Mouse (Mus musculus) heart, adult 8-10 months (tissue): ENCODE data around the gene Ddx58. TPM values are rescaled to one million over a fixed set of nuclear protein-coding genes. Genes with fewer than 3 reads are reported as not detected.

Source experiments
- DNase-seq: peaks from one replicate; pipeline ENCODE4 v3.0.0; 2022; ENCODE audit warnings: low spot score
- total RNA-seq, 4 experiments: library from RNA; stranded (reverse); gene quantifications; 2 replicates each; pipeline ENCODE4 v1.2.4; 2022

The Ddx58 gene
- 1 to 10 TPM; 6.3 to 9.0 (median 7.0) TPM for total RNA-seq

DNA sequence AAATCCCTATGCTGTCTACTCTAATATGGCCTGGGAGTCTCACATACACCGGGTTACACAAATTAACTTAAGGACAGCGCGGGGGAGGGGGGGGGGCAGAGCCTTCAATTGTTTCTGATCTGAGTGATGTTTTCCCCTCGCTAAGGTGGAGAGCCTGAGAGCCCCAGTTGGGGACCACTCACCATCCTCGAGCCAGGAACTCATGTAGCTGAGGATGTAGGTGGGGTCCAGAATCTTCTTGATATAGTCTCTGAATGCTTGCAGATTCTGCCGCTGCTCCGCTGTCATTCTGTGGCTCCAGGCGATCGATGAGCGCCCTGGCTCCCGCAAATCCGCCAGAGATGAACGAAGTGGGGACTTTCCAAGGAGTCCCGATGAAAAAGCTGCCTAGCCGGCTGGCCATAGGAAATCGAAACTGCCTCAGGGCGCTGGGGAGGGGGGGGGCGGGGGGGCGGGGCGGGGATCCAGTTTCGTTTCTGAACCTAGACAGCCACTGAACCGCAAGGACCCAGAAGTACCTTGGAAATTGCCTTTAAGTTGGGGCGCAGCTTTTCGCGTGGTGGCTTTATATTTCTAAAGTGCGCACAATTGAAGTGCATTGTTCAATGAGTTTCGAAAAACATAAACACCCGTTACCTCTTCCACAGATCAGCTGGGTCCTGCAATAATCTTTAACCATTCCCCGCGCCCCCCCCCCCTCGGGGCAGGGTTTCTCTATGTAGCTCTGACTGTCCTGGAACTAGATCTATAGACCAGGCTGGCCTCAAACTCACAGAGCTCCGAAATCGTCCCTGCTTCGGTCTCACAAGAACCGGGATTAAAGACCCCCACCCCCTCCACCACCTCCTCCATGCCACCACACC, at the start of gene Ddx58:
TSS of gene Ddx58 (minus strand) at position 420 of the 863 bp plus-strand sequence.
- DNase-seq = peak; percentile 40

DNA sequence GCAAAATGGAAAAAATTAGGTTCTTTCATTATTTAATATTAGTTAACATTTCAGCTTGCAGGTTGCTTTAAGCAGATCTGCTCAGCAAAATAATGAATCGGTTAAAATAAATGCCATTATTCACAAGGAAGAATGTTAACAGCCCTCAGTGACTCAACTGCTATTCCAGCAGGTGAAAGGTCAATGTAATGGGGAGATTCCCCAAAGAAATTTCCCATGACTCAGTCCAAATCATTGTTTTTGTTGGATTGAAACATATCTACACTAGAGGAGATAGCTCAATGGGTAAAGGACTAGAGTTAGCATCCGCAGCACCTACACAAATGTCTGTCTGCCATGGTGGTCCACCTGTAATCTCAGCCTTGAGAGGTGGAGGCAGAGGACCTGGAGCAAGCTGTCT, 49.4 kb upstream of the Ddx58 start:
- DNase-seq = no peak

DNA sequence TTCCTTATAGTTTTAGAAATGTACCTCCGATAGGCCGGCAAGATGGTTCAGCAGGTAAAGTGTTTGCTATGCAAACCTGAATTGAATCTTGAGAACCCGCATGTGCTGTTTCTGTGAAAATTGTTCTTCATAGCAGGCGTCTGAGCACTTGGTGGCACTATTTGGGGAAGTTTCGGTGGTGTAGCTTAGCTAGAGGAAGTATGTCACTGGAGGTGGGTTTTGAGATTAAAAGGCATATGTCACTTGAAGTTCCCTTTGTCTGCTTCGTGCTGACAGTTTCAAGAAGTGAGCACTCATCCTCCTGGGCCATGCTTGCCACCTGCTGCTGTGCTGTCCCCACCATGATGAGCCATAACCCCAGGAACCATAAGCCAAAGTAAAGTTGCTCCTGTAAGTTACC, 47.8 kb upstream of the Ddx58 start:
- no peak for DNase-seq

DNA sequence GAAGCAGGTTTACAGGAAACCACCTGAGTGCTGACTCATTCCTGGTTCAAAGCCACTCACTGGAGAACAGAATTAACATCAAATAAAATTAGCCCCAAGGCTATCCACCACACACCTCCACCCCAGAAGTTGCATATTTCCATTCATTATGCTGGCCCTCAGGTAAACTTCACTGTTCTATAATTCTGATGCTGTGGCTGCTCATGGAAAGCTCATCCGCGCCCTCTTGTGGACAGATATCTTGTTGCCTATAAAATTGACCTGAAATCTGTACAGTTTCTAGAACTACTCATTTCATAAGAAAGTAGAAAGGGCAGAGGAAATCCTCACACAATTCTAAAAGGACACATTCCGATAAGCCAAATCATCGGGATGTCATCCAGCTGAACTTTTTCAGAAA, 46.0 kb upstream of the Ddx58 start:
- peak; percentile 64 for DNase-seq

DNA sequence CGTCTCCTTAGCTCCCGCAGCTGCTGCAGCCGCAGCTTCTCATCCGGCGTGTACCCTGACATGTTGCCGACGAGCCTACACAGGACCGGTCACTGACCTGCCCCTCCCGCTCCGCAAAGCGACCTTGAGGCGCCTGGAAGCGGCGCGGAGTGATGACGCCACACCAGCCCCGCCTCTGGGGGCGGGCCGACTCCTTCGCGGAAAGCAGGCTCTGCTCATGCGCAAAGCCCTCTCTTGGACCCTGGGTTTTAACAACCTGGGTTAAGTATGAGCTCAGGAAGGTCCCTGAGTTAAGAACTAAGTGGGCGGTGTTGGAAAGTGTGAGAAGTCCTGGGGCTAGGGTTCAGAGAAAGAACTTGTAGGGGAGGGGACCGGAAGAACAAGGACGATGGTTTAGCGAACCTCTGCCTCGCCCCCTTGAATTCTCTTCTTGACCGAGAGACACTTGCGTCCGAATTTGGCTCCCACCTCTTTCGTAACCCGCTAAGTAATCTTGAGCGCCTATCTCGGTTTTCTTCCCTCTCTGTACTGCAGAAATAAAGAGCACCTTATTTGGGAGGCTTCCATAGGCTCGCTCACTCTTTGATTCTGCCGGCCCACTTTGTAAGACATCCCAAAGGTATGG, 39.8 kb upstream of the Ddx58 start, which contains the start of gene Ndufb6:
TSS of gene Ndufb6 (minus strand) at position 146 of the 625 bp plus-strand sequence.
- peak; percentile 92 for DNase-seq

DNA sequence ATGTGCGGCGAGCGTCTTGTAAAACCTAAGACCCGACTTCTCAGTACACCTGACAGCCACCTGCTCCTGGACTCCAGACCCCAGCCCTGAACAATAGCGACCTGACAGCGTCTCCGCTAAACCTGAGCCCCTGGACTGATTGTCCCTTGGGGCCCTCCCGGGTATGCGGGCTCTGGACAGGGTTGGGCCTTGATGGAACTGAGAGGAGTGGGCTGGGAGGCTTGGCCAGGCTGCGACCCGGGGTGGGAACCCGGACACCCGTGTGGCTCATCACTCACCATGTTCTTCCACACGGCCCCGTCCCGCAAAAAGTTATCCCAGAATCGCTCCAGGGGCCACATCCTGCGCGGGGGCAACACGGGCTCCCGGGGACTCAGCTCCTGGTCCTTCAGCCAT, 39.2 kb upstream of the Ddx58 start:
- no peak for DNase-seq

DNA sequence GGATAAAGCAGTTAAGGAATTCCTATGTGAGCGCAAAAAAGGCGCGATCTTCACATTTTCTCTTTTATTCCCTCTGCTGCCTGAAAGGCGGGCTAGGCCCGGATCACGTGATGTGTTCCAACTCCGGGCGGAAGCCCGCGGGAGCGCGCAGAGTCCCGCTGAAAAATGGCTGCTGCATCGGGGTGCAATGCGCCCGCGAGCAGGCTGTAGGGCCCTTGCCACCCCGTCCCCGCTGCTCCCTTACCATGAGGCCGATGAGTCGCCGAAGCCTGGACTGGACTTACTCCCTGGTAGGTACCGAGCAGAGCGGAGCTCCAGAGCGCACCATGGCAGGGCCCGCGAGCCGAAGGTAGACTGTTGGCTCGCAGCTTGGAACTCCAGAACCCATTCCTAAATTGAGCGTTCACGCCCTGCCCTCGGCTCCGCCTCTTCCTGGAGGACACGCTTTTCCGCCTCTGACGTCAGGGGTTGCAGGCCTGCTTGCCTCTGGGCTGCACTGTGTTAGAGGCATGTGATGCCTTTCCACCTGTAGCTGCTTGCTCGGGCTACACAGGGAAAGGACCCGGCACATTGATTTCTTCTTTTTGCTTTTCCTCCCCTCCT, 29.9 kb upstream of the Ddx58 start, which contains the start of the genes Smim27 and Topors:
TSS of gene Smim27 (plus strand) at position 150 of the 603 bp plus-strand sequence.
TSS of gene Topors (minus strand) at position 421 of the 603 bp plus-strand sequence.
- peak; percentile 98 for DNase-seq

DNA sequence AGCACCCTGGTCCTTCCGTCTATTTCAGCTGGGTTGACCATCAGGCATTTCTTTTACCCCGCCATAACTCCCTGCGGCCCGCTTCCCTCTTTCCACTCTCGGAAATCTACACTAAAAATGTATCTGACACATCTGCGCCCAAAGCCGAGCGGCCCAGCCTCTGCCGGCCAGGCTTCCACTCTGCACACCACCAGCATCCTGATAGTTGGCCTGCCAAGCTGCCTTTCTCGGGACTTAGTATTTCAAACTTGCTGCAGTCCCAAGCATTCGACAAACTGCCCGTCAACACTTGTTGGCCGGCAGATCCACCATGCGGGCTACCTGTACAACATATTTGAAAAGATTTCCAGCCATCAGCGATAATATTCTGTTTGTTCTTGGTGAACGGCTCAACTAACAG, 29.2 kb upstream of the Ddx58 start:
- no peak for DNase-seq

DNA sequence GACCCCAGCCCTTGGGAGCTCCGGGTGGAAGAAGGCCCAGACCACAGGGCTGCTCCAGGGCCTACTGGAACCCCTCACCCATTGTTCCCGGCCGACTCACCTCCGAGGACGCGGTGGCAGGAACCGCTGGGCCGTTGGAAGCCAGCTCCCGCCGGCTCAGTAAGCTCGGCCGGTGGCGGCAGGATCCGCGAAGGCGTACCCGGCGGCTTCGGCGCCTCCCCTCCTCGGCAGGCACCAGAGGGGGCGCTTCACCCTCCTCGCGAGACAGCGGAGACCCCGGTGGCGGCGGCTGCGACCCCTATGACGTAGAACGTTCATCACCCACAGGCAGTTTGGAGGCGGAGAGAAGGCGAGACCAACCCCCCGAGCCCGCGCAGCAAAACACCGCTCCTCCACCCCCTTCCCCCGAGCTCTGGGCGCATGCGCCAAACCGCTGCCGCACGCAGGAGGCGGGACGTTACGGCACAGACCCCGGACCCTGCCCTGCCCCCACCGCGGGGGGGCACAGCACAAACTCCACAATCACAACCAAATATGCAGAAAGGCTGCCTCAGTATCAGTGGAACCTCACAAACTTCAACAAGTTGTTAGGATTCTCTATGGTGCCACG, 28.7 kb upstream of the Ddx58 start:
- peak; percentile 90 for DNase-seq

DNA sequence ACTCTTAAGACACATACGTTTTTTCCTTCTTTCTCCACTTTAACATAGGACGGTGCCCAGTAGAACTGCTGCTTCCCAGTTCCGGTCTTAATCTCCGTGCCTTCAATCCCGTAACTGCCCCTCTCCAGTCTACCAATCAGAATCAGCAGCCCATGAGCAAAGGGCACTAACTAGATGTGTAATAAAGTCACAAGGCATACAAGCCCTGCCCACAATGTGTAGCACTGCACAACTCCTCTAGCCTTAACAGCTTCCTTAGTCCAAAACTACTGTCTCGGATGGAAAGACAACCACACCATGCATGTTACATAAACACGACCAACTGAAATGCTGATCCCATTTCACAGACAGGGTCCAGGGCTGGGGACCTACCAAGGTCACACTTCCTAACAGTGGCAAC, 28.1 kb upstream of the Ddx58 start:
- no peak for DNase-seq

DNA sequence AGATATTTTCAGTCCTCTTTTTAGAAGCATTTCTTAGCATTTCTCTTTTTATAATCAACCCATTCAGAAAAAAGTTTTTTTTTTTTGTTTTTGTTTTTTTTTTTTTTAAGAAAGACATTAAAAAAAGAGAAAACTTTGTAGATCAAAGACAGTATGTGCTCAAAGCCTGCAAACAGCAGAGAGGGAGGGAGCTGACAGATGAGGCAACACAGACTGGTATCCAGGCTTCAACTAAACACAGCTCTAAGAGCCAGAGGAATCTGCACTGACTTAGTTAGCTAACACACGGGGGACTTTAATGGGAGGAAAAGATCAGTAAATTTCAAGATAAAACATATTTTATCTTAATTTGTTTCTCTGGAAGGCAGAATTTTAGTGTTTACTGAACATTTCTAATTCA, 24.7 kb upstream of the Ddx58 start:
- DNase-seq = no peak

DNA sequence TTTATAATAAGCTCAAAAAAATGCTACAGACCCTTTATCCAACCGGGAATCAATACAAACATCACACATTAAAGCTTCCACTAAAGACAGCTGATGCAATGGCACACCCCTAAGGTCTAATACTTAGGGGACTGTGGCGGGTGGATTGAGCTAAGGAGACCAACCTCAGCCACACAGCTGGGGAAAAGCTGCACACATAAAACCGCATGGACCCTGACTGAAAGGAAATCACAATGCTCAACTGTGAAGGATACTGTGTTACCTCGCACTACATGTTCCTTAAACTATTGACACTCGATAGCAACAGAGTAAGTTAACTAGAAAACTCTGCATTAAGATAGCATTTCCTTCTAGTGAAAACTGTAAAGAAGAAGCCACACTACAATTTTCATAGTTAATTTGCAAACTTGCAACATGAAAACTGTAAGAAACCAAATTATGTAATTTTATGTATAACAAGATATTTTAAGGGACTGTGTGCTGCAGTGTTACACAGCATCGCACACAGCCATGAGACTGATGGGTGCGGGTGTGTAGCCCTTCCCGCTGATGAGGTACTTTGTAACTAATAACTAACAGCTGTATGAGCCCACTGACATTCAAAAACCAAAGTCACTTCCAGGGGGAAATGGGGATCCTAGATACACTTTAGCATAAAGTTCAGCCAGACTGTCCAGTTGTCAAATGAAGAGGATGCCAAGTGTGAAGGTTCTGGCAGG, 14.9 kb upstream of the Ddx58 start:
- no peak for DNase-seq

DNA sequence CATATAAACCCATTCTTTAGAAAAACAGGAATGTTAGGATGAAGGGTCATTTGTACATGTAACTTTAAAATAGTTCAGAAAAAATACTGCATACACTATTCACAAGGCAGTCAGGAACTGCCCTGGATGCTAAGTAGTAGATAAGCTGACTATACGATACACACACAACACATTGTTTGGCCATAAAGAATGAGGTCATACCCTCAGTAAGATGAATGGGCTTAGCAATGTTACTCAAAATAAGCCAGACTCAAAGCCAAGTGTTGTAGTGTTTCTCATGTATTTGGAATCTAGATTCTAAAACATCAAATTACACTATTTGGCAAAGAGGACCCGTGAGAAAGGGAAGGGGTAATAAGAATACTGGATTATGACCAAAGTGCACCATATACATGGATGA, 14.1 kb upstream of the Ddx58 start:
- no peak for DNase-seq

DNA sequence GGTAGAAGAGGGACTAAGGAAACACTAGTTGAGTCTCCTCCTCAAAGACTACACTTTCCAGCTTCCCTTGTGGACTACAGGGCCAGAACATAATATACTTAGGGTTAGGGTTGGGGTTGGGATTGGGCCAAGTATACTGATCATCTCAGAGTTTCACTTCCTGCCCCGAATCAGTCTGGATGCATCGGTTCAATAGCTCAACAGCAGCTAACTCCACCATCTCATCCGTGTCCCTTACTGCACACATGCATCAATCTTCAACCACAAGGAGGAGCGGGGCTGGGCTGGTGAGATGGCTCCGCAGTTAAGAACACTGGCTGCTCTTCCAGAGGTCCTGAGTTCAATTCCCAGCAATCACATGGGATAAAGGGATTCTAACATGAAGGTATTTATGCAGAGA, 11.4 kb upstream of the Ddx58 start:
- DNase-seq = no peak

DNA sequence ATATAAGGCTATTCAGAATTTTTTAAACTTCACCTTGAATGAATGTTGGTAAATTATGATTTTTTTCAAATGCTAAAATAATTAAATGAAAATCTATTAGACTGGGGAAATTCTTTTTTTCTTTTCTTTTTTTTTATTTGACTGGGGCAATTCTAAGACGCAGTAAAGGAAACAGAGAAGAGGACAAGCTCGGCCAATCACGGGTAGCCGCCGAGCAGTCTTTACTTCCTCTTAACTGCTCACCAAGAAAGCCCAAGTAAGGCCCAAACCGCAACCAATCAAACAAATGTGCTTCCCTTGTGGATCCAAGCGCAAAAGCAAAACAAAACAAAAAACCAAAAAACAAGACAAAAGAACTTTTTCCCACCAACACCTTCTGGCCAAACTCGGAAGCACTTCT, 4.4 kb upstream of the Ddx58 start:
- peak; percentile 15 for DNase-seq

DNA sequence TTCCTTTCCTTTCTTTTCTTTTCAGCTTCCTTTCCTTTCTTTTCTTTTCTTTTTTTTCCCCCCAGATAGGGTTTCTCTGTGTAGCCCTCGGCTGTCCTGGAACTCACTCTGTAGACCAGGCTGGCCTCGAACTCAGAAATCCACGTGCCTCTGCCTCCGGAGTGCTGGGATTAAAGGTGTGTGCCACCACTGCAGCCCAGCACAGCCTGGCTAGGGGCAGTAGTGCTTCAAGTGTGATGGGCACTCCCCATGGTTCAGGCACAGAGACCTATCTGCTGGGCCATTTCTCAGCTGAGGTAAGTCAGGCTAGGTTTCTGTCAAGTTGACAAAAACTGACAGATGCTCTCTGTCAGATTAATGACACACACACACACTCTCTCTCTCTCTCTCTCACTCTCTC, 3.4 kb upstream of the Ddx58 start:
- DNase-seq = no peak

DNA sequence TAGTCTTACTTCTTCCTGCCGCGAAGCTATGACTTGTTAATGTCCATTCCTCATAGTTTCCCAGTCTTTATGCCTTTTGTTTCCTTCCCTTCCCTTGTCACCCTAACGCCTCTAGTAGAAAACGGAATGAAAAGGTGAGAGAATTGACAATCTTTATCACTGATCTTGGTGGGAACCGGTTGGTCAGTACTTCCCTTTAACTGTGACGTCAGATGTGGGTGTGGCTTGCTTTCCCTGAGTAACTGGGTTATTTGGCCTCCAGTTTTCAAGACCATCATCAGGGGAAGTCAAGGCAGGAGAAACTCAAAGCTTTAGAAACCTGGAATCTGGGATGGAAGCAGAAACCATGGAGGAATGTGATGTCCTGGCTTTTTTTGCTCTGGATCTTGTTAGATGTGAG, 2.3 kb upstream of the Ddx58 start:
- no peak for DNase-seq

DNA sequence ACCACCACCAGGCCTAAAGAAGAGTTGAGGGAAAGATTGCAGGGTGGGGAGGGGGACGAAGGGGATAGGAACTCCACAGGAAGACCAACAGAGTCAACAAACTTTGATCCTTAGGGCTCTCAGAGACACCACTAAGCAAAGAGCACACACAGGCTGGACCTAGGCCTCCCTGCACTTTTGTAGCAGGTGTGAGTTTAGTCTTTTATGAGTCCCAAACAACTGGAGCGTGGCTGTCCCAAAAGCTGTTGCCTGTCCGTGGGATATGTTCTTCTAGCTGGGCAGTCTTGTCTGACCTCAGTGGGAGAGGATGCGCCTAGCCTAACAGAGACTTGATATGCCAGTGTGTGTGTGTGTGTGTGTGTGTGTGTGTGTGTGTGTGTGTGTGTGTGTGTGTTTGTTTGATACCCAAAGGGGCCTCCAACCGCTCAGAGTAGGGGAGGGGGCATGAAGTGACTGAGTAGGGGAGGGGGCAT, 680 bp upstream of the Ddx58 start:
- no peak for DNase-seq

DNA sequence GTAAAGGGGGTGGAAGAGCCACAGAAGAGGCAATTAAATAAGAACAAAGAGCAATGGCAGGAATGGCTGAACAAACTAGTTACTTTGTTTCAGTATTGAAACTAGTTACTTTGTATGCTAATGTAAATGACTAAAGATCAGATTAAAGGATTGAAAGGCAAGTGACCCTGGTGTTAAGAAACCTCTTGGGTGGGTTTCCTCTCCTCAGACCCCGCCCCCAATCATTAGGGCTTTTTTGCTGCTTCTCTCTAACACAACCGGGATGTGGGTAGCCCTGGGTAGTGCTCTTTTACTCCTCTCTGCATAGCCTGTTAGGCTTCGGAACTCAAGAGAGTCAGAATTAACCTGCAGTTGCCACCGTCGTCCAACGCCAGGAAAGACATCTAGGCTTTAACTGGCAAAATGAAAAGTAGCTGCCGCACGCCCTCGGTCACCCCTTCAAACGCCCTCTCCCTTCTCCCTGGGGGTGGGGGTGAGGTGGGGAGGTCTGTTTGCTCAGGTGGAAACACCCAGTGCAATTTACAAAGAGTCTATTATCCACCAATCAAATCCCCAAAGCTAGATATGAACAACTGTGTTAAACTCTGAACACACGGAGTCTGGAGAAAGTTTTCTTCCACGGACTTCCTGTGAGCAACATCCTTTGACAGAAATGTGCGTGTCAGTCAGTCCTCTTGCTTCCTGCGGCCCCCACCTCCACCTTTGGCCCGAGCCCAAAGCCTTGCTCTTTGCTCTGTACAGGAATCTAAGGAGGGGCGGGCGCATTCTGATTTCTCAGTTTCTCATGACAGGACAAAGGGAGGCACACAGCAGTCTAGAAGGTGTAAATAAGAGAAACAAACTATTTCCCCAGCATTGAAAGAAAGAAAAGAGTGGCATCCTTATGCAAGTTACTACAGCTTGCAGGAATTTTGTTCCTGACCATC, 882 bp downstream of the Ddx58 start:
- DNase-seq = peak; percentile 72

DNA sequence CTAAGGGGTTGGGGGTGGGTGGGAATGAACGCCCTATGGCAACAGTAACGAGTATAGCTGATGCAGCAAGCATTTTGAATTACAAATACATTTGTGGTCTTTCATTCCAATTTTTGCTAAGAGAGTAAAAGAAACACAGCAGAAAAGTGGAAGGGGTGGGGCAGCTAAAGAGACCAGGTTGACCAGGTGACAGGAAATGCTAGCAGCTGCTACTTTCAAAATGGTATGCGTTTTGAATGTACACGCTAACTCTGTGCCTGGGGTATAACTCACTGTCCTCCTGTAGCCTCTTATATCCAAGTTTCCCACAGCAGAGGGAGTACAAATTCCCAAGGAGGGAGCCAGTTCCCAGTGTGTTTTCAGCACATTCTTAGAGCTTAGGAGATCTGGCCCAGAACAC, 2.8 kb downstream of the Ddx58 start:
- DNase-seq = no peak
